Mouse (Mus musculus) left cerebral cortex, adult 9 months (tissue): ENCODE measurements around the gene Smlr1.

Experiments
- DNase-seq, 2 experiments: peaks; one replicate each; pipeline ENCODE4 v3.0.0; 2022; ENCODE audit warnings: low spot score in 2 of 2

The Smlr1 gene

DNA sequence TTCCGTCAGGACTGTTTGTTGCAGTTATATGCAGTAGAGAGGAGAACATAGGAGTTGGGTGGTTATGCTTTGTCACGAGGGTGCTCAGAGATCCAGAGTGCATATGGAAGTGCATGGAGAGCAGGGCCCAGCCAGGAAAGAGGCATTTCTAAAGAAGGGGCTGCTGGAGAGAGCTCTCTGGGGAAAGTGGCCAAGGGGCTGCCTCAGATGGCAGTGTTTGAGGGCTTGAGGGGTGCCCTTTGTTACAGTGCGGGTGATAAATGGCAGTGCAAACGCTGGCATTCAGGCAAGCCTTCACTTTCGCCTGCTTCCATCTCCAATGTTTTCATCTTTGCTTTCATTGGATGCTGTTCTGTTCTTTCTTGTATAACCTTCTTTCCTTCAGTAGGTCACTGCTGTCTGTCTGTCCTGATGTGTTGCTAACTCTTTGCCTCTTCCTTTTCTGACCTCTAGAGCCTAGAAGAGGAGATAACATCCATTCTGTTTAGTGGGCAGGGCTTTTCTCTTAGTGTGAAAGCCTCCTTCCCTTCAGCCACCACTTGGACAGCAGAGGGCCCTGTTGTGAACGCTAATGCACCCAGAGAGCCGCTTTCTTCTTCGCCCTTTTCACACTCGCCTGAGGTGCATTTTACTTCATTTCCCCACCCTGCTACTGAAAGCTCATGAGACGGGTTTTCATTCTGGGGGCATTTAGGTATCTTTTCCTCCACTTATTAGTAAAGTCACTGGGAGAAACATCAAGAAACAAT, 36.6 kb downstream of the Smlr1 start:
- DNase-seq = peak in 1 of 2 experiments; percentile 24

DNA sequence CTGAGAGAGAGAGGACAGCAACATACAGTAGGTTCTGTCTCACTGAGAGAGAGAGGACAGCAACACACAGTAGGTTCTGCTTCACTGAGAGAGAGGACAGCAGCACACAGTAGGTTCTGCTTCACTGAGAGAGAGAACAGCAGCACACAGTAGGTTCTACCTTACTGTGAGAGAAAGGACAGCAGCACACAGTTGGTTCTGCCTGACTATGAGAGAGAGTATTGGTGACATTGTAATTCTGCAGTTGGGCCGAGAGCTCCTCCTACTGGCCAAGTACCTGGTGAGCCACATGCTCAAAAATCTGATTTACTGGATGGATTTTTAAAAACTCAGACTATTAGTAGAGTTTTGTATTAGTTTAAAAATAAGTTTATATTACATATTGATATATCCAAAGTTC, 47.6 kb downstream of the Smlr1 start:
- peak in 1 of 2 experiments; percentile 78 for DNase-seq

DNA sequence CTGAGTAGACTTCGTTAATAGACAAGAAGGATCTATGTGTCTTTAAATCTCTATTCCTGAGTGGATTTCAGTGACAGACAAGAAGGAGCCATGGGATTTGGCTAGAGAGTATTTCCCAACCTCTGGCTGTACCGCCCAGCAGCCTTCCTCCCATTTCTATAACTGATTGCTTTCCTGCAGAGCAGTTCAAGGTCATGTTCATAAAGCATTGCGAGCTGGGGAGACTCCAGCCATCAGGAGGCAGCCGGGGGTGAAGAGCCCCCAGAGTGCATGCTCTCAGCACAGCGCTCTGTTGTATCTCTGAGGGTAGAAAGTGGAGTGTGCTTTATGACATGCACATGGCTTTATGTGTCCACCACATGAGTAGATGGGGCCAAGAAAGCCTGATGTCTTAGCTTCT, 53.3 kb downstream of the Smlr1 start:
- DNase-seq = no peak

DNA sequence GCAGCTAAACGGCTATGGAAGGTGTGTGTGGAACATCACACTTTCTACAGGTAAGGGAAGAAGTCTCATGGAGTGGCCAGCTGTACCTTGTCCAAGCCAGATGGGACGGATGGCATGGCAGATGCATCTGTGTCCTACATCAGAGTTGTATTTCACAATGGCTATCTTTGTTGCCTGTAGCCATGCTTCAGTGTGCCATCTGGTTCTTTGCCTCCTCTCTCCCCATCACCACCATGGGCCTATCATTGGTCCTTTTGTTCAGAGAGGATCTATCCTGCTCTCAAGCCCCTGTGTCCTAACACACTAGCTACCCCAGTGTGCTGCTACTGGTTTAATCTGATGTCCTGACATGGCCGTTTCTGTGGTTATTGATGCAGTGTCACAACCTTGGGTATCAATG, 56.4 kb downstream of the Smlr1 start:
- DNase-seq = no peak
